Mouse (Mus musculus) ES-Bruce4 (cell line): ENCODE results near the gene Myo1h.

ENCODE experiments used
- CTCF ChIP-seq: IDR thresholded peaks from one replicate; pipeline ENCODE4 v1.8.1; 2011; ENCODE audit warnings: low read depth, low read length
- EP300 ChIP-seq: IDR thresholded peaks from 2 replicates; pipeline ENCODE4 v1.6.1; 2011; ENCODE audit warnings: low read depth, low read length; ENCODE audit not compliant: insufficient read depth
- POLR2A ChIP-seq: IDR thresholded peaks from one replicate; pipeline ENCODE4 v1.8.1; 2011; ENCODE audit warnings: low read length; ENCODE audit not compliant: insufficient read depth

- TF ChIP-seq CTCF (no peak), POLR2A (no peak), EP300 (no peak)
These were observed 24.9 kb upstream of the Myo1h start for GRCm38 (mm10) chr5:114264030-114264459.
